Mouse (Mus musculus): ENCODE data around the gene 2410137M14Rik. TPM values are rescaled to one million over a fixed set of nuclear protein-coding genes. Genes with fewer than 3 reads are reported as not detected.
A peak's percentile ranks its signal among the peaks of the same experiment; 100 is the strongest.
"Not testable (repeated sequence)": the region's sequence is repeated elsewhere in the genome, so short reads cannot be mapped to it uniquely, and the experiment has no call there.

Gene 2410137M14Rik
- total RNA-seq, 2 experiments from 2014 or later: not detected

DNA sequence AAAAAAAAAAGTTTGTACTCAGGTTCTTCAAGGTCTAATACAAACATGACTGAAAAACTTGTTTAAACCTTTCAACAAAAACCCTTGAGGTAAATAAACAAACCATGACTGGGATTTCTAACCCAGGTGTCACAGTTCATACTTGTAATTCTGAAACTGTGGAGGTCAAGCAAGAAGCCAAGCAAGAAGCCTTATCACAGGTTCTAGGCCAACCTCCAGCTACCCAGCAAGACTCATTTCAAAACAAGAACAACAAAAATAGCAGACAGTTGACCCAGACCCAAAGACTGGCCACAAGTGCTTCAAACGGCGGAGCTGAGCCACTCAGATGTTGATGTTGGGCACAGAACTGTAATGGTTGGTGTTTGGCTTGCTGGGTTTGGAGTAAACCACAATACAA is 13.5 kb upstream of the 2410137M14Rik start:
- no peak for ATAC-seq (replicated peaks; ENCODE audit: poor library complexity)

DNA sequence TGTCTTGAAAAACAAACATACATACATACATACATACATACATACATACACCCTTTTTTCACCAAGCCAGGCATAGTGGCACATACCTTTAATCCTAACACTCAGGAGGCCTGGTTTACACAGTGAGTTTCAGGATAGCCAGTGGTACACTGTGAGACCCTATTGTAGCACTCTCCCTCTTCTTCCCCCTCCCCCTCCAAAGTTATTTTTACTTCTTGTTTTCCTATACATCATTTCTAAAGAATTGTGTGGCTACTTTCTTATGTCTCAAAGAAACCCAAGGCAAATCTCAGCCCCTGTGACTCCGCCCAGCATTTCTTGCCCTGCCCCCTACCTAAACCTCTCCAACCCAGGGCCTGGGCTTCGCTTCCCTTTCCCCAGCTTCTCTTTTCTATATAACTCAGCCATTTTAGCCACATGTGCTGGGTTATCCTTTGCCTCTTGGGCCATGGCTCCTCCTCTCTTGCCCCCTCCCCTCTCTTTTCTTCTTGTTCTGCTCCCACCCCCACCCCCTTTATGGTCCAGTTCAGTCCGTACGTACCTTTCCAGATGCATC is 12.8 kb upstream of the 2410137M14Rik start:
- ATAC-seq (replicated peaks; ENCODE audit: poor library complexity): peak; percentile 45; the same call in 1 of the 2 replicates

DNA sequence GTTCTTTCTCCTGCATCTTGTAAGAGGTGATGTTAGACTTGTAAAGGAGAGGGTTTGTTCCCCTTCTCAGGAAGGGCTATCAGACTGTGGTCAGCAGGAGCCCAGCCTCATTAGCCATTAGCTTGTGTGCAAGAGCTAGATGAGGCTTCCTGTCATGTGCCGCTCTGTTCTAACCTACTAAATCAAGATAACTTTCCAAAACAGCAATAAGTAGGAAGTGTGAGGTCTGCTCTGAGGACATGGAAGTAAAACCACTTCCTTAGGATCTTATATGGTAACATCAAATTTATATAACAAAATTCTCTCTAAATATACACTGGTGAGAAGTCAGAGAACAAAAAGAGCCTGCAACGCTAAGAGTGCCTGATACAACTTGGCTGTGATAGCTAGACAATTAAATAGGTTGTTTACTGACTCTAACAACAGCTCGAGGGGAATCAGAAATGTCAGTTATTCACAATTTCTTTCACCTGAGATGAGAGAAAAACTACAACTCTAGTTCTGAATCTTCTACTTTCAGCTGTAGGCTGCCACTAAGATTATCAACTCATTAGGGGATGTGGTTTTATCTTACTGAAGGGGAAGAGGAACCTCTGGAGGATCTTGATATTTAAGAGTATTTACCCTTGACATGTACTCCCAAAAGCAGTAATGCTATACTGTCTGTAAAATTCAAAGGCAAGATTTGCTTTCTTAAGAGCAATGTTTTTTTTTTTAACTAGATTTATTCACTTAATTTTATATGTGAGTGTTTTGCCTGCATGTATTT is 11.5 kb upstream of the 2410137M14Rik start:
- peak; percentile 72 for ATAC-seq (replicated peaks; ENCODE audit: poor library complexity)

DNA sequence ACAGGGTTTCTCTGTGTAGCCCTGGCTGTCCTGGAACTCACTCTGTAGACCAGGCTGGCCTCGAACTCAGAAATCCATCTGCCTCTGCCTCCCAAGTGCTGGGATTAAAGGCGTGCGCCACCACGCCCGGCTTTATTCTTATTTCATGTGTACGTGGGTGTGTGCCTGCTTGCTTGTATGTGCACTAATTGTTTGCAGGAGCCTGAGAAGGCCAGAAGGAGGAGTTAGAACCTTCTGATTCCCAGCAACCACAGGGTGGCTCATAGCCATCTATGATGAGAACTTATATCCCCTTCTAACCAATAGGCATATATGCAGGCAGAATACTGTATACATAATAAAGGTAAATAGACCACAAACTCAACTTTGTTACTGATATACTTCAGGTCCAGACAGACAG is 9.6 kb upstream of the 2410137M14Rik start:
- ATAC-seq (replicated peaks; ENCODE audit: poor library complexity): not testable (repeated sequence)

DNA sequence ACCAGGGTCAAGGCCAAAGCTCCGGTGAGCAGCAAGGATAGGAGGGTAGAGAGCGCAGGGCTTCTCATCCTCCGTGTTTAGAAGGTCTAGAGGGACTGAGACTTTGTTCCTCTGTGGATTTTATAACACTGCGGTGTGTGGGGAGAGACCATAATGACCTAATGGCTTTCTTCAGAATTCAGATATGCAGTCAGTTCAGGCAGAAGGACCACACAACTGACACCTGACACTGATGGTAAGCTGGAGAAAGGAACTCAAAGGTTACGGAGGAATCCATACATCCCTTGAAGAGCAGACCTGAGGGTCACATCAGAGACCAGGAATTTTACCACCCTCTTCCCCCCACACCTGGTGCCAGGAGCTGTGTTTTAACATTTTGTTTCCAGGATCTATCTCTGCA is 8.4 kb upstream of the 2410137M14Rik start, which contains the start of gene H2-M5:
Gene H2-M5 (minus strand): TSS at position 101 of the 400 bp plus-strand sequence.
- ATAC-seq (replicated peaks; ENCODE audit: poor library complexity): no peak

DNA sequence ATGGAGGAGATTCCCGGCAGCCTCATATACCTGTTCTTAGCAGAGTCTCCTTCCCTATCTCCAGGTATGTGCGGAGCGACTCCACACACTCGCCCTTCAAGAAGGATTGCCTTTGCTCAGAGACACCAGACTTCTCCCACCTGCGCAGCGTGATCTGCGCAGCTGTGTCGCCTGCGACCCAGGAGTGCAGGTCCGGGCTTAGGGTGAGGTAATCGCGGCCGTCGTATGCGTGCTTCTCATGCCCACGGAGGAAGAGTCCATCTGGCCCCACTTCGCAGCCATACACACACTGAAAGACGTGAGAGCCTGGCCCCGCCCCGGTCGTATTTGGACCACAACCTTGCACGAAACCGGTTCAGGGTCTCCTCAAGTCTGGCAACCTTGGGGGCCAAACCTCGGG is 7.4 kb upstream of the 2410137M14Rik start:
- ATAC-seq (replicated peaks; ENCODE audit: poor library complexity): peak; percentile 38; the same call in 1 of the 2 replicates

DNA sequence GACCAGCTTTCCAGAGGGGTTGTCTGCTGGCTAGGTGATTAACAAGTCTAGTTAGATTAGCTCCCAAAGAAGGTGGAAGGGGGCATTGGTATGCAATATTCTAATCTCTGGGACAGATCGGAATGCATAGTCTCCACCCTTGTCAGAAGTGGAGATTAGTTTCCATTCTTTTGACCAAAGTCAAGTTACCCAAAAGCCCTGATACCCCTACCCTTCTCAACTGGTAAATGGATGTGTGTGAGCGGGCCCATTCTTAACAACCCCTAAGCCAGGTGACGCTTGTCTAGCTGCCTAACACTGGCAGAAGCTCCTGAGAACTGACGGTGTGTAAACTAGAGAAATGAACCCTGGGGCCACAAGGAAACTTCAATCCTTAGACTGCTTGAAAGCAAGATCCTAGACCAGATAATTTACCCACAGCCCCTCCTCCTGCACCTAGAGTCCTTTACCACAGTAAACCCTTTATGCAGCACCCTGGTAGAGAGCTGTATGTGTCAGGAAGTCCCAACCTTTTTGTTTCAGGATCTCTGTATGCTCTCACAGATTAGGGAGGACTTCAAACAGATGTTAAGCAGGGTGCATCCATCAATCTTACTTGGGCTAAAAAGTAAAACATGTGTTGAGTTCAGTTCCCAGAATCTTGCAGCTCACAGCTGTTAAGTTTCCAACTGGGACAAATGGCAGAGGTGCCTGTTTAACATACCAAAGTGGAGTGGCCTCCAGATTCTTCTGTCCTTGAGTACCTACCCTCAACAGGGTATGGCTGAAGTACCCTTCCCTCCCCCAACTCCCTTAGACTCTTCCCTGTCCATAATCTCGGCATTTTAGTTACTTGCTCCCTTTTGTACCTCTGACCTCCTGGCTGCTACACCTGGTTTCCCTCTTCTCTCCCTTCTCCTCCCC is 1.5 kb upstream of the 2410137M14Rik start:
- ATAC-seq (replicated peaks; ENCODE audit: poor library complexity): no peak; the same call in 1 of the 2 replicates

DNA sequence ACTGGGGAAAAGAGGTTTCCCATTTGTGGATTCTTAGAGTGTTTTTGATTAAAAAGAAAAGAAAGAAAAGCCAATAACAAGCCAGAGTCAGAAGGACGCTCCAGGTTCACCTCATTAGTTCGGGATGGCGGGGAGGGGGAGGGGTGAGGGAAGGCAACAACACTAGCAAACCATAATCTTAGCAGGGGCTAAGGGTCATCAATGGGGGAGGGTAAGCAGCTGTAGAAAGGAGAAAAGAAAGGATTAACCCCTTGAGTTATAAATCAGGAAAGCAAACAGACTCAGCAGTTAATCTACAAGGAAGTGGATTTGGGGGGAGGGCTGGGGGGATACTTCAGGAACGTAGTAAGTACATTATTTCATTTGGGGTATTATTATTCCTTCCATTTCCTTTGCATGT is 808 bp upstream of the 2410137M14Rik start:
- no peak for ATAC-seq (replicated peaks; ENCODE audit: poor library complexity)

DNA sequence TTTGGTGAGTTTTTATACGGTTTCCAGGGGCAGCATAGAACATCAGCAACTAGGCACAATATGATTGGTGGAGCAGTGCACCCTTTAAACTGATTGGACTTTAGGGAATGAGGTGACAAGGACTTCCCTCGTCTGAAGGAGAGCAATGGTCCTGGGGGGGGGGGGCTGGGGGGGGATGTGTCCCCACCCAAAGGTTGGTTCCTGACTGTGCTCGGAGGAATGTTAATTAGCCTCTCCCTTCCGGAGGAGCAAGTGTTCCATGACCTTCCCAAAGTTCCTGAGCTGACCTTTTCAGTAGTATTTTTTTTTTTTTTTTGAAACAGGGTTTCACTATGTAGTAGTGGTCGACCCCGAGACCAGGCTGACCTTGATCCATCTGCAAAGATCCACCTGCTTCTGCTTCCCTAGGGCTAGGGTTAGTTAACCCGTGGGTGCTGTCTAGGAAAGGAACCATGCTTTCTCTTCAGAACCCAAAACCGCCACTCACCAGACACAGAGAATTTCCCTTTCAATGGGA is 7.7 kb downstream of the 2410137M14Rik start:
- ATAC-seq (replicated peaks; ENCODE audit: poor library complexity): no peak

DNA sequence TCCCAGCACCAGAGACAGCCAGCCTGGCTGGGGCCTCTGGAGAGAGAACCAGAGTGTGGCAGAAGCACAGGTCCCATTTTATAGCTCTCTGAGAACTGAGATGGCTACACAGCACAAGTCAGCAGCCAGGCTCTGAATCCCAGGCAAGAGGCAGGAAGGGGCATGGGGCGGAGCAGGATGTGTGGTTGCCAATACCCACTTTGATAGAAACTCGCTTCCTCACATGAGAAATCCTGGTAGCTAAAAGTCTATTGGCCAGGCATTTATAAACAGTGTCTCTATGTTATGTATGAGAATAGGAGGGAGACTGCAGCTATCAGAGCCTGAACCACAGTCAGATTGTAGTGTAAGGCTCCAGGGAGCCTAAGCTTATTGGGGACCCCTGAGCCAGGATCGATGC is 8.2 kb downstream of the 2410137M14Rik start:
- peak; percentile 49 for ATAC-seq (replicated peaks; ENCODE audit: poor library complexity)

DNA sequence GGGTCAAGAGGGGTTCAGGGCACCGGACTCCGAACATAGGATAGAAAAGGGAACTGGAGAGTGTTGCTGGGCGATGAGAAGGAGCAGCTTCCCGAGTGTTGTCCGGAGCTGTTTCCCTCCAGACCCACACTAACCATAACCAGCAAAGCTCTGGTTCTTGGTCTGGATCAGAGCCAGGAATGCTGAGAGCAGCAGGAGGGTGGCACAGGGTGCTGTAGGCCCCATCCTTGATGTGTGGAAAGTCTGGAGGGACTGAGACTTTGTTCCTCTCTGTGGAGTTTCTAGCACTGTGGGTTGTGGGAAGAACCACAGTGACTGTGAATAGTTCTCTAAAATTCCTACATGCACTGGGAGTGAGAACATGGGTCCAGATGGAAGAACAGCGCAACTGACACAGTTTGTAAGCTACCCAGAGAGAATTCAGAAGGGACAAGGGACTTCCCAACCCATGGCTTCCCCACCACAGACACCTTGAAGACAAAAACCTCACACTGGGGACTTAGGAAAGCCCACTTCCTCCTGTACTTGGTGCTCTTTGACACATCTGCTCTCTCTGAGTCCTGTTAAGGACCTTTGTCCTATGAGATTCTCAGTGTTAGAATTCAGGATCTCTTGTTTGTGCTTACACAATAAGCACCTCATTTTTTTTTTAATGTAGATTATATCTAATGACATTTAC is 9.7 kb downstream of the 2410137M14Rik start:
- peak; percentile 68 for ATAC-seq (replicated peaks; ENCODE audit: poor library complexity)

DNA sequence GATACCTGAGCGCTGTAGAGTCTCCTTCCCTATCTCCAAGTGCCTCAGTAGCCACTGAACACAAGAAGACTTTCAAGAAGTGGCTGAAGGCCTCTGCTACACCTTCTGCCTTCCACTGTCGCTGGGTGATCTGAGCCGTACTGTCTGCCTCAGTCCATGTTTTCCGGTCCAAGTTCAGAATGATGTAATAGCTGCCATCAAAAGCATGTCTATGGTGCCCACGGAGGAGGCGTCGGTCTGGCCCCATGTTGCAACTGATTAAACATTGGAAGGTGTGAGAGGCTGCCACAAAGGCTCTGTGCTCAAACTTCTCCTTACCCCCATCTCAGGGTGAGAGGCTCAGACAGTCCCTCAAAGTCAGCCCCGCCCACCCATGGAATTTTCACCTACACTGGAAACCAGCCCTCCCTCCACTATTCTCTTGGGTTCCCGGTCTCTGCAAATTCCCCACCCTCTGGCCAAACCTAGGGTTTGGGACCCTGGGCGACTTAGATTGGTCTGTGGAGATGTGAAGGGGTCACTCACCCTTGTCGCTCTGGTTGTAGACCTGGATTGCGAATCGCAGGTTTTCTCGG is 10.6 kb downstream of the 2410137M14Rik start:
- ATAC-seq (replicated peaks; ENCODE audit: poor library complexity): peak; percentile 29

DNA sequence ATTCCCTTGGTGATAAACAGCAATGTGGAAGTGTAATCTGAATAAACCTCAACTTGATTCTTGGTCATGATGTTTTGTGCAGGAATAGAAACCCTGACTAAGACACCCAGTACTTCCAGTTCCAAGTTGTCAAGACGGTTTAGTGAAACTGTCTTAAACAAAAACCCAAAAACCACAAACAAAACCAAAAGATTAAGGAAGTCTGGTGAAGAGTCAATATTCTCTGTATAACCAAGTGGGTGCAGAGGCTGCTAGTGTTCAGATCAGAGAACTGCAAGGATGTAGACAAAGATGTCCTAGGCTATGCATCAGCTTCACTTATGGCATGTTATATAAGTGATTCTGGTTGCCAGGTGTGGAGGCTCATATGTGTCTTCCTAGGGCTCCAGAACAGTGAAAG is 14.2 kb downstream of the 2410137M14Rik start:
- peak; percentile 64 for ATAC-seq (replicated peaks; ENCODE audit: poor library complexity)

DNA sequence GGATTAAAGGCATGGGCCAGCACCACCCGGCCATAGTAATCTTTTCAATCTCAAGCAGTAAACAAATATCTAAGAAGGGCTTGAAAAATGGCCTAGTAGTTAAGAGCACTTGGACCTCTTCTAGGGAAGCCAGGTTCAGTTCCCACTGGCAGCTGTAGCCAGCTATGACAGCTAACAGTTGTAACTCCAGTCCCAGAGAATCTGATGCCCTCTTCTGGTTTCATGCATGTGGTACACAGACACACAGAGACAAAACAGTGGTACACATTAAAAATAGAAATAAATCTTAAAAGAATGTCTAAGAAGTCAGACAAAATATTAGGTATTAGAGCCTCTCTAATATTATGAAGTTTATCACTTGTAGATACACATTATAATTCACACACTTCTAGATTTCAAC is 19.9 kb downstream of the 2410137M14Rik start:
- ATAC-seq (replicated peaks; ENCODE audit: poor library complexity): no peak

DNA sequence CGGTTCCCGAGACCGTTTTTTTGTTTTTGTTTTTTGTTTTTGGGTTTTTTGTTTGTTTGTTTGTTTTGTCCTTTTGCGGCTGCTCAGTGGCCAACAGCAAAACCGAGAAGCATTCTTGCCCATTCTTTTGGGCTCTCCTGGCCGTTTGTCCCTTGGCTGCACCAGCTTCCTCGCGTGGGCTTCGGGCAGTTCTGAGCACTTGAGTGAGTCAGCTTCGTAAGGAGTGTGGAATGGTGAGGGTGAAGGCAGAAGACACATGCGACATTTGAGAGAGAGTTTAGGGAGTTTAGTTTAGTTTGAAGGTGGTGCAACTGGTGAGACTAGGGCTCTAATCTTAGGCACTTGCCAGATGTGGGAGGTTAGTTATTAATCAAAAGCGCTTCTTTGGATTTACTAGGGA is 22.2 kb downstream of the 2410137M14Rik start:
- 0 out of 2 replicates have a peak, but pooled peaks have one; percentile 13 for ATAC-seq (replicated peaks; ENCODE audit: poor library complexity)

DNA sequence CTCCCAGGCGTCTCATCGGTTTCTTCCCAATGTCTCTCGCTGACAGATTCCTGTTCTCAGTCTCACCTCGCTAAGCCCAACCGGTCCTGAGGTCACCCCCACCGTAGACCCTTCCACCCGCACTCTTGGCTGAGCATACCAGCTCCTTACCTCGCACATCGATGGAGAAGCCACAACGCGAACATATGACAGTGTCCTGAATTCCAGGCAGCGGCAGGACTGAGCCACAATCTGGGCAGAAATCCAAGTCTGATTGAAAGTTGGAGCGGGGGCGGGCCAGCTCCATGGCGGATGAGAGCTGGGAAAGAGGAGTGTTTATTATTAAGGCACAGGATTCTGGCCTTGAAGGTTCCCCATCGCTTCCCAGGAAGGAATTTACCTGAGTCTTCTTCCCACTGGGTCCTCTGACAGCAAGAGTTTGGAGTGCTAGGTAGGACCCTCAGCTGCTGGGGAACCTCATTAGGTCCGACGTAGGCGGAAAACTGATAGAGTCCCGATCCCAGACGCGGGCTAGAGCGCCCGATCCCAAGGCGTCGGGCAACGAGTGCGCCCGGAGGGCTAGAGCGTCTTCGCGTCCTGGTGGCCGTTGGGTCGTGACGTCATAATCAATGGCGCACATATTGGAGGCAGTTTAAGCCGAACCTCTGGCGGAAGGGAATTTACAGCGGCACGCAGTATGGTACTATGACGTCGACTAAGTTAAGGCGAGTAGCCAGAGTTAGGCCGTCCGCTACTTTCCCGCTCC is 22.9 kb downstream of the 2410137M14Rik start, which contains the start of the genes Znrd1 and Znrd1as:
Gene Znrd1 (minus strand): TSS at position 561 of the 745 bp plus-strand sequence.
Gene Znrd1as (plus strand): TSS at position 594 of the 745 bp plus-strand sequence.
- peak; percentile 99 for ATAC-seq (replicated peaks; ENCODE audit: poor library complexity)

DNA sequence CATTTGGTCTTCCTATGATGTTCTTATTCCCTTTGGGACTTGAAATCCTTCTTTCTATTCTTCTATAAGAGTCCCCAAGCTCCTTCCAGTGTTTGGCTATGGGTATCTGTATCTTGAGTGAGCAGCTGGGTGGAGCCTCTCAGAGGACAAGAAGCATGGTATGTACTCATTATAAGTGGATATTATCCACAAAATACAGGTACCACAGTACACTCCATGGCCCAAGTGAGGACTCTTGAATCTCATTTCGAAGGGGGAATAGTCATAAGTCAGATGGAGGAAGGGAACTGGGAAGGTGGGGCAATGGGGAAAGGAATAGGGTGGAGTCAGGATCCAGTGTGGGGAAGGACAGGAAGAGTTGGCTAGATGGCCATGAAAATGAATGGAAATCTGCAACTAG is 28.0 kb downstream of the 2410137M14Rik start:
- ATAC-seq (replicated peaks; ENCODE audit: poor library complexity): no peak

DNA sequence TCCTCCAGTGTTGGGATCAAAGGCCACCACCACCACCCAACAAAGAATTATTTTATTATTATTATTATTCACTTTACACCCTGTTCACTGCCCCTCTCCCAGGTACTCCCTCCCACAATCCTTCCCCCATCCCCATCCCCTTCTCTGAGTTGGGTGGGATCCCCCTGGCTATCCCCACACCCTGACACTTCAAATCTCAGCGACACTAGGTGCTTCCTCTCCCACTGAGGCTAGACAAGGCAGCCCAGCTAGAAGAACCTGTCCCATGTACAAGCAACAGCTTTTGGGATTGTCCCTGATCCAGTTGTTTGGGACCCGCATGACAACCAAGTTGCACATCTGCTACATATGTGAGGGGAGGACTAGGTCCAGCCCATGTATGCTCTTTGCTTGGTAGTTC is 28.4 kb downstream of the 2410137M14Rik start:
- no peak for ATAC-seq (replicated peaks; ENCODE audit: poor library complexity)

All from megakaryocyte progenitor cell, adult 5-6 weeks (primary cell).